Mouse (Mus musculus) heart, embryonic 13.5 days (tissue): Measurements from ENCODE around the gene Acox3. TPM values are rescaled to one million over a fixed set of nuclear protein-coding genes. Genes with fewer than 3 reads are reported as not detected.

Experiments used
- ATAC-seq: fragments of 200-750 bp; cut with Nextera tagmentation; 2 replicates; pipeline ENCODE4 v1.8.0; 2017; ENCODE audit warnings: moderate TSS enrichment; ENCODE audit not compliant: insufficient number of reproducible peaks, low FRiP score, low TSS enrichment; ENCODE audit errors: extremely low read depth
- H3K27ac ChIP-seq: fragments of 300-500 bp; sonication (generic); replicated peaks from 2 replicates; pipeline ENCODE4 v1.5.1; 2015; ENCODE audit warnings: moderate library complexity, mild to moderate bottlenecking, inconsistent platforms
- H3K27me3 ChIP-seq: fragments of 300-500 bp; sonication (generic); replicated peaks from 2 replicates; pipeline ENCODE4 v1.6.1; 2015; ENCODE audit warnings: mild to moderate bottlenecking, inconsistent platforms
- H3K36me3 ChIP-seq: fragments of 300-500 bp; sonication (generic); 2 replicates; pipeline ENCODE4 v1.6.1; 2015; ENCODE audit warnings: mild to moderate bottlenecking, inconsistent platforms
- H3K4me1 ChIP-seq: fragments of 300-500 bp; sonication (generic); 2 replicates; pipeline ENCODE4 v1.6.1; 2015; ENCODE audit warnings: inconsistent platforms
- H3K4me2 ChIP-seq: fragments of 300-500 bp; sonication (generic); 2 replicates; pipeline ENCODE4 v1.6.1; 2015; ENCODE audit warnings: inconsistent platforms, mild to moderate bottlenecking, moderate library complexity
- H3K4me3 ChIP-seq: fragments of 300-500 bp; sonication (generic); 2 replicates; pipeline ENCODE4 v1.5.1; 2015; ENCODE audit warnings: moderate library complexity, mild to moderate bottlenecking, inconsistent platforms
- H3K9ac ChIP-seq: fragments of 300-500 bp; sonication (generic); 2 replicates; pipeline ENCODE4 v1.6.1; 2015; ENCODE audit warnings: inconsistent platforms, mild to moderate bottlenecking, moderate library complexity
- H3K9me3 ChIP-seq: fragments of 300-500 bp; sonication (generic); 2 replicates; pipeline ENCODE4 v1.6.1; 2016; ENCODE audit warnings: inconsistent platforms
- WGBS: fragments of 180-500 bp; shearing (Covaris S2); methylation state at CpG from one replicate; pipeline ENCODE4 v1.1.7; 2015; ENCODE audit warnings: mixed read lengths; 5-methylcytosine and 5-hydroxymethylcytosine counted together
- polyA plus RNA-seq: library from polyadenylated mRNA; unstranded; fragments of >200 nt; fragmentation: Nextera tagmentation; extraction: Ambion mirVana; gene quantifications from 2 replicates; pipeline ENCODE4 v1.2.1, GENCODE M21; 2015

Acox3 gene
- polyA plus RNA-seq, 1 experiment from 2014 or later: 8.6 TPM

- H3K36me3 ChIP-seq: peaks cover 52% of the 10 kb centered on the region
- H3K4me1 ChIP-seq: peaks cover 37% of the 10 kb centered on the region
- no peak overlapping the region for H3K27ac ChIP-seq
- H3K9me3 ChIP-seq: no peaks in the 10 kb centered on the region
- no peak overlapping the region for H3K9ac ChIP-seq
- 80% methylated on average over 7 of the region's 7 CpGs for WGBS
- H3K4me3 ChIP-seq: no peak overlapping the region
- no peaks in the 10 kb centered on the region for H3K27me3 ChIP-seq
- H3K4me2 ChIP-seq: no peak overlapping the region
- ATAC-seq: no peak
These were observed 26.4 kb upstream of the Acox3 start for GRCm38 (mm10) chr5:35556393-35556792.

DNA sequence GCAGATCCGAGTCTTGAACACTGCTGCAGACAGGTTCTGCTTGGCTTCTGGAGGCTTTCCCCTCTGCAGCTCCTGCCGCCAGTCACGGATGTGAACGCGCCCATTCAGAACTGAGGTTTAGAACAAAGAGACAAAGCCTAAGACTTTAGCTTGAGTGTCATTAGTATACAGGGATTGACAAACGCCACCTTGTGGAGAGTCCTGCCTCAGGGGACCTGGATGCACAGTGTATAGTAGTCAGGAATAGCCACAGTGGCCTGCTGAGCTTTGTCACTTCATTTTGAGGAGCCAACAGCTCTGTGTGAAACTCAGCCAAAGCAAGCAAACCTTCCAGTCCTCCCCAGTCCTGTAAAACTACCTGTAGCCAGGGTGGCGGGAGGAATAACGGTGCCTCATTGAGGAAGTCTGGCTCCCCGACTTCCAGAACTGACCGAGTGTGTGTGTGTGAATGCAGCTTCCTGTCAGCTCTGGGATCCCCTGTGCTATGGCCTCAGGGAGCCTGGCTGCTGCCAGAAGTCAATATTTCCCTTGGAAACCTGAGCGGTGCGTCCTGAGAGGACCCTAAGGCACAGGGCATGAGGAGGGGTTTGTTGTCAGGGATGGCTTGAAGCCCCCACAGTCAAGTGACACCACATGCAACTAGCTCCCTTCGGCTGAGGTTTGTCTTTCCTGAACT, 24.8 kb upstream of the Acox3 start:
- peaks cover 54% of the 10 kb centered on the region for H3K4me1 ChIP-seq
- ATAC-seq: no peak
- H3K27me3 ChIP-seq: no peaks in the 10 kb centered on the region
- WGBS: 72% methylated on average over 13 of the region's 13 CpGs
- H3K9me3 ChIP-seq: no peaks in the 10 kb centered on the region
- no peak overlapping the region for H3K4me3 ChIP-seq
- no peak overlapping the region for H3K4me2 ChIP-seq
- peaks cover 69% of the 10 kb centered on the region for H3K36me3 ChIP-seq
- peak overlapping the region; percentile 41; the same call in 1 of the 2 replicates for H3K9ac ChIP-seq
- peak overlapping the region; percentile 95 for H3K27ac ChIP-seq

- Histone ChIP-seq H3K4me1 (peaks cover 56% of the 10 kb centered on the region), H3K36me3 (peaks cover 75% of the 10 kb centered on the region), H3K27me3 (no peaks in the 10 kb centered on the region), H3K4me2 (peak overlapping the region; percentile 48), H3K27ac (peak overlapping the region; percentile 95), H3K9me3 (no peaks in the 10 kb centered on the region), H3K4me3 (no peak overlapping the region), H3K9ac (no peak overlapping the region)
- 19% methylated on average over 8 of the region's 8 CpGs for WGBS
- ATAC-seq: peak; percentile 68; the same call in 1 of the 2 replicates
These were observed 23.4 kb upstream of the Acox3 start for GRCm38 (mm10) chr5:35559447-35559846.

- Histone ChIP-seq H3K4me2 (no peak overlapping the region), H3K27me3 (no peaks in the 10 kb centered on the region), H3K36me3 (peaks cover 77% of the 10 kb centered on the region), H3K27ac (peak overlapping the region; percentile 46), H3K4me3 (no peak overlapping the region), H3K9ac (no peak overlapping the region; the same call in 1 of the 2 replicates), H3K4me1 (peaks cover 47% of the 10 kb centered on the region), H3K9me3 (no peaks in the 10 kb centered on the region)
- 41% methylated on average over 2 of the region's 2 CpGs for WGBS
- no peak for ATAC-seq
These were observed 20.2 kb upstream of the Acox3 start for GRCm38 (mm10) chr5:35562616-35563015.

DNA sequence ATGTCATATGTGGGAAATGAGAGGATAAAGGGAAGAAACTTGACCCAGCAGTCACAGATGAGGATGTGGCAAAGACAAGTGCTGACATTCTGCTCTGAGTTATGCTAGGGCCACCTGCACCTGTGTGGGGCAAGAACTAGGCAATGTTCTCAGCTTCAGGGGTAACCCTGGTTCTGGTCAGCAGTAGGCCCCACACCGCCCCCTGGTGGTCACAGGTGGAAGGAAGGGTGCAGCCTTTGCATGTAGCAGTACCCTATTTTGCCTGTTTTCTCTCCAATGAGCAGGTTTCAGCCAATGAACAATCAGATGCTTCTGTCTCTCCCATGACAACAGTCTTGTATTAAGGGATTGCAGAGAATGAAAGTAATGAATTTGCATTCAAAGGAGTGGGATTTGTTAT, 19.4 kb upstream of the Acox3 start:
- Histone ChIP-seq H3K4me2 (no peak overlapping the region), H3K9me3 (no peaks in the 10 kb centered on the region), H3K4me3 (no peak overlapping the region), H3K9ac (no peak overlapping the region), H3K27ac (no peak overlapping the region), H3K4me1 (peaks cover 39% of the 10 kb centered on the region), H3K36me3 (peaks cover 83% of the 10 kb centered on the region), H3K27me3 (no peaks in the 10 kb centered on the region)
- no peak for ATAC-seq
- 0% methylated on average over 1 of the region's 1 CpGs for WGBS

DNA sequence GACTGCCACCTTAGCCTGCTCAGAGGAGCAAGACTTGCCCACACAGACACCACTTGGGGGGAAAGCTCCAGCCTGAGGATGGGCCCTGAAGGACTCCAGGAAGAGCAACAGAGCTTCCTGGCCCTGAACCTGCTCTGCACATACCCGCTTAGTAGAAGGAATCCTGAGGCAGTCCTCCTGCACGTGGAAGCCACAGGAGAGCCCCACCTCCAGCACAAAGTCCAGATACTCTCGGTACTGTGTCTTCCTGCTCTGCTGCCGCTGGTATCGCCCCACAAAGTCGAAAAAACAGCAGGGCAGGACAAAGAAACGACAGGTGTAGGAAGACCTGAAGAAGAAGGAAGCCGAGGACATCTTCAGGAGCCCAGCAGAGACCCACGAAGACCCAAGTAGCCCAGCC, 17.6 kb upstream of the Acox3 start:
- Histone ChIP-seq H3K27ac (no peak overlapping the region), H3K4me2 (no peak overlapping the region), H3K36me3 (peaks cover 97% of the 10 kb centered on the region), H3K9ac (no peak overlapping the region), H3K27me3 (no peaks in the 10 kb centered on the region), H3K9me3 (no peaks in the 10 kb centered on the region), H3K4me1 (peaks cover 21% of the 10 kb centered on the region), H3K4me3 (no peak overlapping the region)
- no peak for ATAC-seq
- 85% methylated on average over 9 of the region's 9 CpGs for WGBS

- H3K27me3 ChIP-seq: no peaks in the 10 kb centered on the region
These were observed 16.2 kb upstream of the Acox3 start for GRCm38 (mm10) chr5:35566632-35567031.

DNA sequence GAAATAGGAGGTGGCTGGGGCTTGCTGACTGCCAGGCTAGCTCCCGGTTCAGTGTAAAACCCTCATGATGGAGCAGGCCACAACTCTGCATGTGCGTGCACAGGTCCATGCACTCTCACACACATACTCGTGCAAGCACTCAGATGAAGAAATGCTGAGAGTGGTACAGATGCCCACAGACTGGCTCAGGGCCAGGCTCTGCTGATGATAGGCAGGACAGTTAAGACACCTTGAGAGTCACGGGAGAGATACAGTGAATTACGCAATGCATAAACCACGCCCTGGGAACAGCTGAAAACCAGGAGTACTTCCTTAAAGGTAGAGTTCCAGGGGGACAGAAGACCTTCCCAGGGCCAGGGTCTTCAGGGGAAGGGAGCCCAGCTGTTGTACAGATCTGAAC, 11.3 kb upstream of the Acox3 start:
- H3K9ac ChIP-seq: no peak overlapping the region
- H3K27me3 ChIP-seq: no peaks in the 10 kb centered on the region
- H3K4me3 ChIP-seq: no peak overlapping the region
- no peak overlapping the region for H3K27ac ChIP-seq
- H3K9me3 ChIP-seq: no peaks in the 10 kb centered on the region
- no peak for ATAC-seq
- H3K4me1 ChIP-seq: peaks cover 14% of the 10 kb centered on the region
- no peak overlapping the region for H3K4me2 ChIP-seq
- H3K36me3 ChIP-seq: peaks cover 72% of the 10 kb centered on the region
- WGBS: 92% methylated on average over 6 of the region's 6 CpGs

More at GRCm38 (mm10) chr5:35566632-35567031, 16.2 kb upstream of the Acox3 start:
- peaks cover 99% of the 10 kb centered on the region for H3K36me3 ChIP-seq
- no peak overlapping the region for H3K4me3 ChIP-seq
- WGBS: 82% methylated on average over 4 of the region's 4 CpGs
- H3K9me3 ChIP-seq: no peaks in the 10 kb centered on the region
- ATAC-seq: no peak
- H3K9ac ChIP-seq: no peak overlapping the region
- H3K4me1 ChIP-seq: peaks cover 17% of the 10 kb centered on the region
- no peak overlapping the region for H3K27ac ChIP-seq
- no peak overlapping the region for H3K4me2 ChIP-seq

DNA sequence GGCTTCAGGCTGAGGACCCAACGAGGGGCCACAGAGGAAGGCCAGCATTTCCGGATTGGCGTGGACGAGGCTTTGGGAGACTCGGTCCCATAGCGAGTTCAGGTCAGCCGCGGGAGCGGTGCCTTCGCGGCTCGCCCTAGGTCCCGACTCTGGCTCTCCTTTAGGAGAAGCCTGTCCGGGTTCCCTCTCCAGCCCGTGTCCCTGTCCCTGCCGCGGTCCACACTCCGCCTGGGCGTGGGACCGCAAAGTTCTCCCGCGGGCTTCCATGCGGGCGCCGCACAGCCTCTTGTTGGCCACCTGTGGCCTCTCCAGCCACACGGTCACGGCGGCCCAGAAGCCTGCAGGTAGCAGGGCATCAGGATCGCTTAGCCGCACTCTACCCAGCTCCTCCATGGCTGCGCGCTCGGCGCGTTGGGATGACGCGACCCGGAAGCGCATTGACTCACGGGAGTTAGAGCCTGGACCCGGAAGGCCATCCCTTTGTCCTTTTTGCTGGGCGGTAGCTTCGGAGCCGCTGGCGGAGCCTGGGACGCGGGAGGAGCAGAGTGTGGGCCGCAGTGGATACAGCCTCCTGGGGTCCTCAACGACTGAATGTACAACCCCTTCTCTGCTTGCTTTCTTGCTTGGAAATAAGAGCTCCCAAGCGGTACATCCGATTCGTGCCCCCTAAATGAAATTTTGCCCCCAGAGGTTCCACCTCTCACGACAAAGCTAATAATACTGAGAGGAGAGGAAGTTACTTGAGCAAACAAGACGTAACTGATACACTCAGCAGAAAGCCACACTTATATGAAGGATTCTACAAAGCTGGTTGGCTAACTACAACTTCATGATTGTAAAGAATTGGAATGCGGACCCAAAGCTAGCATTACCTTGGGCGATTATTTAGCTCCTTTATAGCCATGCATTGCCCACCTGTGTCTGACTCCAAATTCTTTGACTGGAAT, 7.9 kb upstream of the Acox3 start, which contains the start of gene Trmt44:
TSS of gene Trmt44 (minus strand) at position 418 of the 947 bp plus-strand sequence.
- peak; percentile 79 for ATAC-seq
- Histone ChIP-seq H3K4me1 (peaks cover 14% of the 10 kb centered on the region), H3K4me2 (peak within 1 kb of the TSS; percentile 97), H3K27ac (peak within 1 kb of the TSS; percentile 84), H3K9ac (peak within 1 kb of the TSS; percentile 96), H3K36me3 (peaks cover 39% of the 10 kb centered on the region), H3K4me3 (peak within 1 kb of the TSS; percentile 98), H3K9me3 (no peaks in the 10 kb centered on the region), H3K27me3 (peaks cover 14% of the 10 kb centered on the region; the same call in 1 of the 2 replicates)
- 4% methylated on average over 56 of the region's 56 CpGs for WGBS

GRCm38 (mm10) chr5:35576409-35577020, 6.3 kb upstream of the Acox3 start:
- 87% methylated on average over 10 of the region's 10 CpGs for WGBS
- peaks cover 14% of the 10 kb centered on the region for H3K4me1 ChIP-seq
- no peak overlapping the region for H3K9ac ChIP-seq
- H3K27ac ChIP-seq: no peak overlapping the region
- no peak overlapping the region for H3K4me2 ChIP-seq
- no peak for ATAC-seq
- H3K36me3 ChIP-seq: peaks cover 23% of the 10 kb centered on the region
- no peak overlapping the region for H3K4me3 ChIP-seq
- no peaks in the 10 kb centered on the region for H3K9me3 ChIP-seq
- H3K27me3 ChIP-seq: peaks cover 29% of the 10 kb centered on the region

GRCm38 (mm10) chr5:35578411-35578810, 4.4 kb upstream of the Acox3 start:
- ATAC-seq: no peak
- no peak overlapping the region for H3K4me2 ChIP-seq
- peaks cover 21% of the 10 kb centered on the region for H3K4me1 ChIP-seq
- 60% methylated on average over 2 of the region's 2 CpGs for WGBS
- no peak overlapping the region for H3K27ac ChIP-seq
- peaks cover 5% of the 10 kb centered on the region for H3K36me3 ChIP-seq
- H3K9me3 ChIP-seq: no peaks in the 10 kb centered on the region
- H3K27me3 ChIP-seq: peaks cover 30% of the 10 kb centered on the region
- H3K9ac ChIP-seq: no peak overlapping the region
- H3K4me3 ChIP-seq: no peak overlapping the region
